Mouse (Mus musculus) lung, adult 2 months (tissue): ENCODE results near the gene Sh3rf3. TPM values are rescaled to one million over a fixed set of nuclear protein-coding genes. Genes with fewer than 3 reads are reported as not detected.
A peak's percentile ranks its signal among the peaks of the same experiment; 100 is the strongest.

Source experiments
- DNase-seq: peaks from one replicate; pipeline ENCODE4 v3.0.0; 2022
- H3K4me1 ChIP-seq: fragments of 200-500 bp; 2 replicates; pipeline ENCODE4 v1.6.1; 2011; ENCODE audit warnings: low read length; ENCODE audit not compliant: control insufficient read depth, insufficient read depth
- H3K4me3 ChIP-seq: fragments of 200-500 bp; replicated peaks from 2 replicates; pipeline ENCODE3; 2011; ENCODE audit warnings: low read depth, mild to moderate bottlenecking, control low read depth, low read length; ENCODE audit errors: extremely low read depth
- CTCF ChIP-seq: fragments of 200-500 bp; IDR thresholded peaks from 2 replicates; pipeline ENCODE4 v1.5.1; 2011; ENCODE audit warnings: mild to moderate bottlenecking, low read length, control low read depth; ENCODE audit not compliant: insufficient read depth
- POLR2A ChIP-seq: fragments of 200-500 bp; IDR thresholded peaks from 2 replicates; pipeline ENCODE4 v1.6.1; 2011; ENCODE audit warnings: low read depth, mild to moderate bottlenecking, control low read depth, low read length, borderline replicate concordance; ENCODE audit errors: extremely low read depth
- WGBS: fragments of 180-500 bp; shearing (Covaris S2); methylation state at CpG from one replicate; pipeline ENCODE4 v1.1.7; 2018; 5-methylcytosine and 5-hydroxymethylcytosine counted together
- polyA plus RNA-seq: library from polyadenylated mRNA; depleted of rRNA; stranded (reverse); fragments of >200 nt; gene quantifications from 2 replicates; pipeline ENCODE4 v1.2.3, GENCODE M21; 2012

The Sh3rf3 gene
- polyA plus RNA-seq, 1 experiment = 10.1 TPM

GRCm38 (mm10) chr10:59131926-59132628, 318.9 kb downstream of the Sh3rf3 start:
- no peaks in the 10 kb centered on the region; the same call in 1 of the 2 replicates for H3K4me1 ChIP-seq
- TF ChIP-seq CTCF (no peak), POLR2A (no peak)
- WGBS = 34% methylated on average over 20 of the region's 20 CpGs
- H3K4me3 ChIP-seq = no peak overlapping the region
- no peak for DNase-seq

- no peak for TF ChIP-seq CTCF
- TF ChIP-seq POLR2A = no peak
- 71% methylated on average over 8 of the region's 8 CpGs for WGBS
- no peak for DNase-seq
- H3K4me1 ChIP-seq = no peaks in the 10 kb centered on the region; the same call in 1 of the 2 replicates
- H3K4me3 ChIP-seq = no peak overlapping the region
These were observed 320.4 kb downstream of the Sh3rf3 start for GRCm38 (mm10) chr10:59133478-59134009.

- WGBS = 12% methylated on average over 8 of the region's 8 CpGs
- peak; percentile 24; the same call in 1 of the 2 replicates for TF ChIP-seq CTCF
- no peak for TF ChIP-seq POLR2A
- no peak overlapping the region for H3K4me3 ChIP-seq
- peak; percentile 40 for DNase-seq
- H3K4me1 ChIP-seq = no peaks in the 10 kb centered on the region
These were observed 336.8 kb downstream of the Sh3rf3 start for GRCm38 (mm10) chr10:59149956-59150383.

GRCm38 (mm10) chr10:59150938-59151657, 337.9 kb downstream of the Sh3rf3 start:
- TF ChIP-seq CTCF (no peak), POLR2A (no peak)
- WGBS = 83% methylated on average over 10 of the region's 10 CpGs

GRCm38 (mm10) chr10:59152544-59153081, 339.5 kb downstream of the Sh3rf3 start:
- H3K4me1 ChIP-seq = no peaks in the 10 kb centered on the region
- TF ChIP-seq POLR2A = no peak
- no peak for TF ChIP-seq CTCF
- H3K4me3 ChIP-seq = no peak overlapping the region
- no peak for DNase-seq
- 30% methylated on average over 5 of the region's 5 CpGs for WGBS

More at GRCm38 (mm10) chr10:59150938-59151657, 337.9 kb downstream of the Sh3rf3 start:
- Histone ChIP-seq H3K4me3 (no peak overlapping the region), H3K4me1 (no peaks in the 10 kb centered on the region)
- DNase-seq = no peak

- Histone ChIP-seq H3K4me1 (no peaks in the 10 kb centered on the region), H3K4me3 (no peak overlapping the region)
- DNase-seq = no peak
- 75% methylated on average over 3 of the region's 3 CpGs for WGBS
- TF ChIP-seq POLR2A = no peak
- TF ChIP-seq CTCF = no peak
These were observed 345.5 kb downstream of the Sh3rf3 start for GRCm38 (mm10) chr10:59158627-59159026.

- Histone ChIP-seq H3K4me3 (no peak overlapping the region), H3K4me1 (no peaks in the 10 kb centered on the region)
- no peak for DNase-seq
- TF ChIP-seq CTCF (no peak), POLR2A (no peak)
- WGBS = 61% methylated on average over 4 of the region's 4 CpGs
These were observed 349.2 kb downstream of the Sh3rf3 start for GRCm38 (mm10) chr10:59162185-59162897.

- peak; percentile 38 for DNase-seq
These were observed 353.2 kb downstream of the Sh3rf3 start for GRCm38 (mm10) chr10:59166104-59166944.

More at GRCm38 (mm10) chr10:59166104-59166944, 353.2 kb downstream of the Sh3rf3 start:
- no peaks in the 10 kb centered on the region for H3K4me1 ChIP-seq
- TF ChIP-seq CTCF (peak; percentile 57), POLR2A (no peak)
- no peak overlapping the region for H3K4me3 ChIP-seq
- WGBS = 62% methylated on average over 14 of the region's 14 CpGs
